Mouse (Mus musculus) embryonic facial prominence, embryonic 14.5 days (tissue): ENCODE data around the gene Art1. TPM values are rescaled to one million over a fixed set of nuclear protein-coding genes. Genes with fewer than 3 reads are reported as not detected.

ENCODE experiments used
- ATAC-seq: fragments of 200-750 bp; cut with Nextera tagmentation; 2 replicates; pipeline ENCODE4 v1.8.0; 2017; ENCODE audit warnings: low read depth, moderate number of reproducible peaks, moderate TSS enrichment
- DNase-seq: peaks from one replicate; pipeline ENCODE4 v3.0.0-alpha.2; 2015; ENCODE audit warnings: low spot score
- H3K27ac ChIP-seq: fragments of 300-500 bp; sonication (generic); replicated peaks from 2 replicates; pipeline ENCODE4 v1.5.1; 2014; ENCODE audit warnings: low read depth, mild to moderate bottlenecking, low read length, moderate library complexity
- H3K27me3 ChIP-seq: fragments of 300-500 bp; sonication (generic); replicated peaks from 2 replicates; pipeline ENCODE4 v1.6.1; 2014; ENCODE audit warnings: low read length; ENCODE audit not compliant: control insufficient read depth, insufficient read depth
- H3K36me3 ChIP-seq: fragments of 300-500 bp; sonication (generic); 2 replicates; pipeline ENCODE4 v1.6.1; 2014; ENCODE audit warnings: low read length, mixed read lengths; ENCODE audit not compliant: control insufficient read depth, insufficient read depth
- H3K4me1 ChIP-seq: fragments of 300-500 bp; sonication (generic); 2 replicates; pipeline ENCODE4 v1.6.1; 2014; ENCODE audit warnings: antibody characterized with exemption, low read length; ENCODE audit not compliant: control insufficient read depth, insufficient read depth
- H3K4me2 ChIP-seq: fragments of 300-500 bp; sonication (generic); 2 replicates; pipeline ENCODE4 v1.6.1; 2014; ENCODE audit warnings: low read depth, mild to moderate bottlenecking, low read length, moderate library complexity, mixed read lengths
- H3K4me3 ChIP-seq: fragments of 300-500 bp; sonication (generic); 2 replicates; pipeline ENCODE4 v1.5.1; 2014; ENCODE audit warnings: low read depth, mild to moderate bottlenecking, low read length
- H3K9ac ChIP-seq: fragments of 300-500 bp; sonication (generic); 2 replicates; pipeline ENCODE4 v1.6.1; 2014; ENCODE audit warnings: low read depth, mild to moderate bottlenecking, low read length, moderate library complexity, mixed read lengths
- H3K9me3 ChIP-seq: fragments of 300-500 bp; sonication (generic); 2 replicates; pipeline ENCODE4 v1.6.1; 2016; ENCODE audit warnings: low read length; ENCODE audit not compliant: control insufficient read depth
- WGBS: fragments of 180-500 bp; shearing (Covaris S2); extraction: QIAGEN DNeasy Blood & Tissue Kit; methylation state at CpG from one replicate; pipeline ENCODE4 v1.1.7; 2014; 5-methylcytosine and 5-hydroxymethylcytosine counted together
- polyA plus RNA-seq: library from polyadenylated mRNA; unstranded; fragments of >200 nt; fragmentation: Nextera tagmentation; extraction: Ambion mirVana; gene quantifications from 2 replicates; pipeline ENCODE4 v1.2.1, GENCODE M21; 2014

Gene Art1
- polyA plus RNA-seq, 1 experiment from 2014 or later = 32.2 TPM

DNA sequence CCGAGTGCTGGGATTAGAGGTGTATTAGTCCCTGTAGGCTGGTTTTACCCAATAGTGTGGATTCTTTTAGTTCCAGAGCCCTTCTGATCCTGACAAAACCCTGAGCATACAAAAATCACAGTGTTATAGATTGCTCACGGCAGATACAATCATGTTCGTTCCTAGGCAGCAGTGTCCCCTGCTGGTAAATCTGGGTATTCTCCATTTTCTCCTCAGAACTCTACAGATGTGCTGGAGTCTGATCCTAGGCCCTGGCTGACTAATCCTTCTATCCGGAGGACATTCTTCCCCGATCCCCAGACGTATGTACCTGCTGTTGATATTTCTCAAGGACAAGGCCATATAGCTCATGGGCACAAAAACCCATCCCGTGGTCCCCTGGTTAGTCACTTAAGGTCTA, 23.0 kb upstream of the Art1 start:
- H3K27ac ChIP-seq = no peak overlapping the region
- H3K9me3 ChIP-seq = no peaks in the 10 kb centered on the region
- H3K36me3 ChIP-seq = peaks cover 93% of the 10 kb centered on the region
- H3K4me3 ChIP-seq = no peak overlapping the region
- no peaks in the 10 kb centered on the region for H3K27me3 ChIP-seq
- ATAC-seq = no peak
- DNase-seq = no peak
- WGBS = 76% methylated on average over 7 of the region's 7 CpGs
- no peaks in the 10 kb centered on the region for H3K4me1 ChIP-seq
- H3K4me2 ChIP-seq = no peak overlapping the region
- H3K9ac ChIP-seq = no peak overlapping the region

DNA sequence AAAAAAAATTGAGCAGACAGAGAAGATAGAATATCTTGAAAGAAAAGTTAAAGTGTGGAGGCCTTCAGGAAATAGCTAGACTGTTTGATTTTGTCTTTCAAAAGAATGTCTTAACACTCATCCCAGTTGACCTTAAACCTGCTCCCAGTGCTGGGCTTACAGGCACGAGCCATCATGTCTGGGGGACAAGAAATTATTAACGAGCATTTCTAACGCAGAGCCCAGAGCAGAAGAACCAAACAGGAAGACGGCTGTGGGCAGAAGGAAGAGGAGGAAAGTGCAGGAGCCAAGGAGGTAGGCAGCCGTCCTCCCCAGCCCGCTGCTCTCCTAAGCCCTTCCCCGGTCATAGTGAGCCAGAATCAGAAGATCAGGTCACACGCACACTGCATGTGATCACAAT, 21.2 kb upstream of the Art1 start:
- WGBS = 92% methylated on average over 8 of the region's 8 CpGs

DNA sequence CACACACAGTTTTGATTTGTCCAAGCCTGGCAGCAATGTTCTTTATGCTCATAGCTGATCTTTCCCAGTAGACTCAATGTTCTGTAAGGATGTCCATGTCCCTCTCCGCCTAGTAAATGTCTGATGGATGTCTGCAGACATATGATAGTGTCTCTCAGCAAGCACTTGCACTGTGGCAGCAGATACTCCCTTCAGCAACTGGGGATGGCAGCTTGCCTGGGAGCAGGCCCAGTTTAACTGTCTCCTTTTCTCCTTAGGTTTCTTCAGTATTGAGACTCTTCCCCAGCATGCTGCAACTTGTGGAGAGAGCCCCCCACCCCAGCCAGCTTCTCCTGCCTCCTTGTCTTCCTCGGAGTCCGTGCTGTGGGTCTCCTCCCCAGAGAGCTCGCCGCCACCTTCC, 19.8 kb upstream of the Art1 start:
- H3K4me1 ChIP-seq = no peaks in the 10 kb centered on the region
- H3K36me3 ChIP-seq = peaks cover 78% of the 10 kb centered on the region
- DNase-seq (no peak), ATAC-seq (no peak)
- H3K27me3 ChIP-seq = no peaks in the 10 kb centered on the region
- H3K9me3 ChIP-seq = no peaks in the 10 kb centered on the region
- WGBS = 92% methylated on average over 5 of the region's 5 CpGs
- H3K27ac ChIP-seq = no peak overlapping the region
- H3K9ac ChIP-seq = no peak overlapping the region
- no peak overlapping the region for H3K4me3 ChIP-seq
- no peak overlapping the region for H3K4me2 ChIP-seq

More for the DNA sequence above, 21.2 kb upstream of the Art1 start:
- ATAC-seq (no peak), DNase-seq (no peak)
- Histone ChIP-seq H3K9ac (no peak overlapping the region), H3K36me3 (peaks cover 89% of the 10 kb centered on the region), H3K27ac (no peak overlapping the region), H3K4me3 (no peak overlapping the region), H3K4me2 (no peak overlapping the region), H3K4me1 (no peaks in the 10 kb centered on the region), H3K9me3 (no peaks in the 10 kb centered on the region), H3K27me3 (no peaks in the 10 kb centered on the region)

DNA sequence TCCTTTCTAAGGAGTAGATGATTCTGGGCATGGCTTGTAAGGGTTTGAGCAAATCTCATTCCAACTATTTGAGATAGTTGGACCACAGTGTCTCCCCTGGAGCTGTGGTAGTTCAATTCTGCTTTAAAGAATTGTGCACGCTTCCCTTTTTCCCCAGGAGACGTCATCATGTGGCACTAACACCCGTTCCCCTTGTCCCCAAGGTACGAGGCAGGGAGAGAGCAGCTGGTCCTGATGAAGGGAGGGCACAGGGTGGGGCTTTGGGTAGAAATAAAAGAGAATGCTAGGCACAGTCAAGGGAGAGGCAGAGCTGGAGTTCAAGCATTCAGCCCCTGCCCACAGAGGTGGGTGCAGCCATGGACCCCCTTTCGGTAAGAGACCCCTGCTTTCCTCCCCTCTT, 18.7 kb upstream of the Art1 start, which contains the start of gene Trpc2:
Gene Trpc2, plus strand, starts transcription at position 301 of the 400 bp plus-strand sequence.
- Histone ChIP-seq H3K4me2 (no peak within 1 kb of the TSS), H3K9ac (no peak within 1 kb of the TSS), H3K4me3 (no peak within 1 kb of the TSS), H3K36me3 (peaks cover 68% of the 10 kb centered on the region), H3K4me1 (no peaks in the 10 kb centered on the region), H3K27me3 (no peaks in the 10 kb centered on the region), H3K27ac (no peak within 1 kb of the TSS), H3K9me3 (no peaks in the 10 kb centered on the region)
- DNase-seq (no peak), ATAC-seq (peak; percentile 7; the same call in 1 of the 2 replicates)
- 82% methylated on average over 5 of the region's 5 CpGs for WGBS

DNA sequence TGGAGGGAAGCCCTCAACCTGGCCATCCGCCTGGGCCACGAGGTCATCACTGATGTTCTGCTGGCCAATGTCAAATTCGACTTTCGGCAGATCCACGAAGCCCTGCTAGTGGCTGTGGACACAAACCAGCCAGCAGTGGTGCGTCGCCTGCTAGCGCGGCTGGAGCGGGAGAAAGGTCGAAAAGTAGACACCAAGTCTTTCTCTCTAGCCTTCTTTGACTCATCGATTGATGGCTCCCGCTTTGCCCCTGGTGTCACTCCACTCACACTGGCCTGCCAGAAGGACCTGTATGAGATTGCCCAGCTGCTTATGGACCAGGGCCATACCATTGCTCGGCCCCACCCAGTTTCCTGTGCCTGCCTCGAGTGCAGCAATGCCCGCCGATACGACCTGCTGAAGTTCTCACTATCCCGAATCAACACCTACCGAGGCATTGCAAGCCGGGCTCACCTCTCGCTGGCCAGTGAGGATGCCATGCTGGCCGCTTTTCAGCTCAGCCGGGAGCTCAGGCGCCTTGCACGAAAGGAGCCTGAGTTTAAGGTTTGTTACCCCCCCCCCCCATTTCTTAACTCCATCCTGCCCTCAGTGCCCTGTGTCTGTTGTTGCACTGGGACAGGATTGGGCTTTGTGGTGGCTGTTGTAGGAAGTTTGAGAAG, 17.4 kb upstream of the Art1 start:
- Histone ChIP-seq H3K9me3 (no peaks in the 10 kb centered on the region), H3K36me3 (peaks cover 61% of the 10 kb centered on the region), H3K27me3 (no peaks in the 10 kb centered on the region), H3K4me3 (no peak overlapping the region), H3K4me1 (no peaks in the 10 kb centered on the region), H3K9ac (no peak overlapping the region), H3K4me2 (no peak overlapping the region), H3K27ac (no peak overlapping the region)
- ATAC-seq (no peak), DNase-seq (no peak)
- WGBS = 88% methylated on average over 26 of the region's 26 CpGs

DNA sequence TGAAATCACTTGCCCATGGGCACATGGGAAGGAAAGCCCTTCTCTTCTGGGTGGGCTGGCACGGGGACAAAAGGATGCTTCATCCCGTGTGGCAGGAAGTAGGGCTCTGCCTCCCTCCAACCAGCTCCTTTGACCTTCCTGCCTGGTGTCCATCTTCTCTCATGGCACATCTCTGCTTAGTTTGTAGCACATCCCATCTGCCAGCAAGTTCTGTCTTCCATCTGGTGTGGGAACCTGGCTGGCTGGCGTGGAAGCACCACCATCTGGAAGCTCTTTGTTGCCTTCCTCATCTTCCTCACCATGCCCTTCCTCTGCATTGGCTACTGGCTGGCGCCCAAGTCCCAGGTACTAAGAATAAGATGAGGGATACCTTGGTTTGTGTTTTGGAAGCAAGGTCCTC, 14.2 kb upstream of the Art1 start:
- 72% methylated on average over 4 of the region's 4 CpGs for WGBS
- H3K36me3 ChIP-seq = peaks cover 36% of the 10 kb centered on the region

DNA sequence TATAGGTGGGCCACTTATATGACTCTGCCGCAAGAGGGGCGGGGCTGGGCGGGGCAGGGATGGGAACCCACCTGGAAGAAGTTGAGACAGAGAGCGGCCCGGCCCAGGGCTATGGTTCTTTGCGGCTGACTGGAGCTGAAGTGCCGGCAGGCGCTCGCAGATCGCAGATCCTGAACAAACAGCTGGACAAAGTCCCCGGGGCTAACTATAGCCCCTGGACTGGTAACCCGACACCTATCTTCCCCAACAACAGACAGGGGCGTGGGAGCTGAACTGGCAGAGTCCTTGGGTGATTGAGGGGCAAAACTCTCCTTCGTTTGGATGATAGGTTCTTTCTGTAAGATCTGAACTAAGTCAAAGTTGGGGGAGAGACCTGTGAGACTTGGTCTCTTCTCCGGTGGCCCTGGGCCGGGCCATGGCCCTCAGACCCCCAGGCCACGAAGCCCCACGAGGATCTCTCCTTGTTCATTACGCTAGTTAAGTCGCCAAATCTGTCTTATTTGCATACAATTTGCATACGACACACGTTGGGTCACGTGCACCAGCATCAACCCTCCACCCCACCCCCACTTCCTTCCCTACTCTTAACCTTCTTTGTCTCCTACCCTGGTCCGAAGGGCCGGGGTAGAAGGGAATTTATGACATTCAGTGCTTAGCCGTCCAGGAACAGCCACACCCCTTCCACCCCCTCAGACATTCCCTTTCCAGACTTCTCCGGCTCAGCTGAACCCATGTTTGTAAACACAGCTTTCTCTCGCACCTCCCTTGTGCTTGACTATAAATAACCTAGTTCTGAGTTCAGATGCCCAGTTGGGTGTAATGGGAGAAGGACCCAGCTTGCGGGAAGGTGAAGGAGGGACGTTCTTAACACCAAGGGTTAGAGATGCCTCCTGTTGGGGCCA, 1.5 kb upstream of the Art1 start:
- peak overlapping the region; percentile 55 for H3K4me2 ChIP-seq
- no peaks in the 10 kb centered on the region for H3K27me3 ChIP-seq
- H3K4me1 ChIP-seq = peaks cover 8% of the 10 kb centered on the region
- 6% methylated on average over 30 of the region's 30 CpGs for WGBS
- peak overlapping the region; percentile 31 for H3K4me3 ChIP-seq
- 0 out of 2 replicates have a peak, but pooled peaks cover 6% of the 10 kb centered on the region for H3K36me3 ChIP-seq
- ATAC-seq (peak; percentile 55), DNase-seq (peak; percentile 60)
- no peaks in the 10 kb centered on the region for H3K9me3 ChIP-seq
- H3K27ac ChIP-seq = no peak overlapping the region
- H3K9ac ChIP-seq = peak overlapping the region; percentile 46

More for the DNA sequence above, 14.2 kb upstream of the Art1 start:
- no peak overlapping the region for H3K4me3 ChIP-seq
- no peaks in the 10 kb centered on the region for H3K27me3 ChIP-seq
- H3K4me2 ChIP-seq = no peak overlapping the region
- no peaks in the 10 kb centered on the region for H3K9me3 ChIP-seq
- no peaks in the 10 kb centered on the region for H3K4me1 ChIP-seq
- no peak for ATAC-seq
- no peak overlapping the region for H3K27ac ChIP-seq
- no peak for DNase-seq
- H3K9ac ChIP-seq = no peak overlapping the region

DNA sequence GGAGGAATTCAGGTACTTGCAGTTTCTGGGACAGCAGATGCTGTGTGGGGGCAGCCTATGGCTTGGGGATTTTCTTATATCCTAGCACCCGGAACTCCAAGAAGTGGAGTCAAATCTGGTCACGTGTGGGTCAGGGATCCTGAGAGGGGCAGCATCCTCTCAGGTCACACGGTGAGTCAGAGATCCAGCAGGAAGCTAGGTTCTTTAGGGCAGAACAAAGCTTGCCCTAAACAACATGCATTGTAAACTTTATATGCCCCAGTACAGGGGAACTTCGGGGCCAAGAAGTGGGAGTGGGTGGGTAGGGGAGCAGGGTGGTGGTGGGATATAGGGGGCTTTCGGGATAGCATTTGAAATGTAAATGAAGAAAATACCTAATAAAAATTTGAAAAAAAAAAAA, 675 bp upstream of the Art1 start:
- 61% methylated on average over 5 of the region's 5 CpGs for WGBS
- no peaks in the 10 kb centered on the region for H3K9me3 ChIP-seq
- H3K9ac ChIP-seq = no peak overlapping the region
- H3K4me1 ChIP-seq = peaks cover 8% of the 10 kb centered on the region
- H3K4me2 ChIP-seq = no peak overlapping the region
- DNase-seq = no peak
- no peak overlapping the region for H3K27ac ChIP-seq
- H3K27me3 ChIP-seq = no peaks in the 10 kb centered on the region
- no peak for ATAC-seq
- no peak overlapping the region for H3K4me3 ChIP-seq
- 0 out of 2 replicates have a peak, but pooled peaks cover 3% of the 10 kb centered on the region for H3K36me3 ChIP-seq
